Mouse (Mus musculus) erythroblast, embryonic 14.5 days (primary cell): ENCODE measurements around the gene Rnf150. TPM values are rescaled to one million over a fixed set of nuclear protein-coding genes. Genes with fewer than 3 reads are reported as not detected.

ENCODE experiments used
- H3K27me3 ChIP-seq: 2 replicates; pipeline ENCODE4 v1.6.1; 2012; ENCODE audit warnings: inconsistent platforms; ENCODE audit not compliant: control insufficient read depth
- H3K36me3 ChIP-seq: 2 replicates; pipeline ENCODE4 v1.6.1; 2012; ENCODE audit warnings: mild to moderate bottlenecking, inconsistent platforms; ENCODE audit not compliant: control insufficient read depth
- H3K4me1 ChIP-seq: 2 replicates; pipeline ENCODE4 v1.6.1; 2012; ENCODE audit warnings: inconsistent platforms; ENCODE audit not compliant: control insufficient read depth
- H3K4me3 ChIP-seq: replicated peaks from 2 replicates; pipeline ENCODE3; 2012; ENCODE audit warnings: moderate library complexity, mild to moderate bottlenecking, inconsistent platforms
- H3K9me3 ChIP-seq: 2 replicates; pipeline ENCODE4 v1.6.1; 2012; ENCODE audit warnings: low read length, inconsistent platforms, mixed read lengths; ENCODE audit not compliant: control insufficient read depth
- GATA1 ChIP-seq: IDR thresholded peaks from 2 replicates; pipeline ENCODE4 v1.6.1; 2012; ENCODE audit warnings: low read length, inconsistent platforms, mixed read lengths
- TAL1 ChIP-seq: IDR thresholded peaks from 3 replicates; pipeline ENCODE4 v1.6.1; 2012; ENCODE audit warnings: low read length, inconsistent platforms, mixed read lengths
- polyA plus RNA-seq: library from polyadenylated mRNA; stranded (reverse); fragments of >175 nt; gene quantifications from 2 replicates; pipeline ENCODE4 v1.2.3, GENCODE M21; 2012

Rnf150 gene
- polyA plus RNA-seq, 1 experiment: not detected

DNA sequence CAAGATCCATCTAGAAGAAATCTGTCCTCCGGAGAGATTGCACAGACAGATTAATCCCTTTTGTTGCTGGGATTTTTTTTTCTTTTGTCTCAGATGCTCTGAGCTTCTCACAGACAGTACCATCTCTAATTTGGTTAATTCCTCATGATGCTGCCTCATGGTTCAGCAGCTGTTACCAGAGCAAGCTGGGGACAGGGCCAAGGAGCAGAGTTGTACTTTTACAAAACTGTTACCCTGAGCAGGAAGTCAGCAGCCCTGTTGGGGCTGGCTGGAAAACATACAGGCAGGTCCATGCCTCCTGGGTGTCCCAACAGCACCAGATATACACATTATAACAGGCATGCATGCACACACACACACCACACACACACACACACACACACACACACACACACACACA, 186.5 kb downstream of the Rnf150 start:
- H3K27me3 ChIP-seq: no peaks in the 10 kb centered on the region
- H3K4me3 ChIP-seq: no peak overlapping the region
- H3K4me1 ChIP-seq: no peaks in the 10 kb centered on the region
- no peaks in the 10 kb centered on the region for H3K9me3 ChIP-seq
- H3K36me3 ChIP-seq: no peaks in the 10 kb centered on the region
- TF ChIP-seq GATA1 (no peak), TAL1 (no peak)

DNA sequence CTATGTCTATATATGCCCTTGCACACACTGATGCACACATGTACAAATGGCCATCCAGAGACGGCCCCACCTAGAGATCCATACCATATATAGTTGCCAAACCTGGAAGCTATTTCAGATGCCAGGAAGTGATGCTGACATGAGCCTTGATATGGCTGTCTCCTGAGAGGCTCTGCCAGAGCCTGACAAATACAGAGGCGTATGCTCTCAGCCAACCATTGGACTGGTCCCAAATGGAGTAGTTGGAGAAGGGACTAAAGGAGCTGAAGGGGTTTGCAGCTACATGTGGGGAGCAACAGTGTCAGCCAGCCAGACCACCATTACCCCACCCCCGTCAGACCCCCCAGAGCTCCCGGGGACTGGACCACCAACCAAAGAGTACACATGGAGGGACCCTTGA, 189.7 kb downstream of the Rnf150 start:
- H3K9me3 ChIP-seq: no peaks in the 10 kb centered on the region
- no peaks in the 10 kb centered on the region for H3K4me1 ChIP-seq
- H3K36me3 ChIP-seq: no peaks in the 10 kb centered on the region
- no peak overlapping the region for H3K4me3 ChIP-seq
- no peak for TF ChIP-seq TAL1
- H3K27me3 ChIP-seq: no peaks in the 10 kb centered on the region

DNA sequence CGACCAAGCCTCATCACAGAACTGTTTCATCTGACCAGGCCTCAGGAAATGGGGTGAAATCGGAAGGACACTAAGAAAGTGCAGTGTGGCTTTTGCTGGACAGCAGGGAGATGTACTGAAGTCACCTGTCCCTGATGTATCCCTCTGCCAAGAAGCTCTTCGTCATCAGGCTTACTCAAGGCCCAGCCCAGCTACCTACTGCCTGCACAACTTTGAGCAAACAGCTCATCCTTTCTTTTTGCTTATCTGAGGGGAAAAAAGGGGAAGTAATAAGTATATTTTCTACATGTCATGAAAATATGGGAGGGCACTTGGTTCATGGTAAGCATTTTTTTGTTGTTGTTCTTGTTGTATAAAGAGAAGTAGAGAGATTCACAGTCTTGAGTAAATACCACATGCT, 191.6 kb downstream of the Rnf150 start:
- no peaks in the 10 kb centered on the region for H3K4me1 ChIP-seq
- TF ChIP-seq GATA1: no peak
- no peak for TF ChIP-seq TAL1
- H3K9me3 ChIP-seq: no peaks in the 10 kb centered on the region
- no peak overlapping the region for H3K4me3 ChIP-seq
- no peaks in the 10 kb centered on the region for H3K27me3 ChIP-seq
- no peaks in the 10 kb centered on the region for H3K36me3 ChIP-seq

DNA sequence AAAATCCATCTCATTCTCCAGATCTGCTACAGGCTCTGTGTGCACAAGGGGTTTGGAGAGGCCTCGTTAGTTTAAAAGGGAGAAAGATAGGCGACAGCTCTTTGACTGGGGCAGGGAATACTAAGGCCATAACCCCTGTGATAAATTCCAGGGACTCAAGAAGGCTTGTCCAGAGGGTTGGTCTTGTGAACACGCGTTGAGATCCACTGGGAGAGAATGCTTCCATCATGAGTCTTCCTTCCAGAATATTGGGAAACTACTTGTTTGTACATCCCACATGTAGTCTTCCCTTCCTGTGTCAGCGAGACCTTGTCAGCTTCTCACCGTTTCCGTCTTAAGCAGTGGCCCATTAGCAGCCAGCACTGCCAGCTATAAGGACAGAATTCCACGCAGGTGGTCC, 195.8 kb downstream of the Rnf150 start:
- no peaks in the 10 kb centered on the region for H3K9me3 ChIP-seq
- no peak overlapping the region for H3K4me3 ChIP-seq
- H3K27me3 ChIP-seq: no peaks in the 10 kb centered on the region
- TF ChIP-seq GATA1 (no peak), TAL1 (no peak)
- H3K36me3 ChIP-seq: no peaks in the 10 kb centered on the region
- no peaks in the 10 kb centered on the region for H3K4me1 ChIP-seq

DNA sequence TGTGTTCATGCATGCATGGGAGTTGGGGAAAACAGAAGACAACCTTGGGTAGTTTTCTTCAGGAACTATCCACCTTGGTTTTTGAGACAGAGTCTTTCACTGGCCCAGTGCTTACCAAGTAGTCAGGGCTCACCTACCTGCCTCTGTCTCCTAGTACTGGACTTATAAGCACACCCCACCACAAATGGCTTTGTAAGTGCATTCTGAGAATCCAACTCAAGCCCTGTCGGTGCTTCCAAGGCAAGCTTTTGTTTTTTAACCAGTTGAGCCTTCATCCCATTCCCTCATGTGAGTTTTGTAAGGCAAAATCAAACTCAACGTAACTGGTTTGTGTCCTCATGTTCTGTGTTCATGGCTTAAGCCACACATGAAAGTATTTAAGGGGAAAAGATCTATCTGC, 196.9 kb downstream of the Rnf150 start:
- H3K36me3 ChIP-seq: no peaks in the 10 kb centered on the region
- H3K27me3 ChIP-seq: no peaks in the 10 kb centered on the region
- H3K4me1 ChIP-seq: no peaks in the 10 kb centered on the region
- TF ChIP-seq GATA1: no peak
- no peak for TF ChIP-seq TAL1
- H3K9me3 ChIP-seq: no peaks in the 10 kb centered on the region
- no peak overlapping the region for H3K4me3 ChIP-seq

DNA sequence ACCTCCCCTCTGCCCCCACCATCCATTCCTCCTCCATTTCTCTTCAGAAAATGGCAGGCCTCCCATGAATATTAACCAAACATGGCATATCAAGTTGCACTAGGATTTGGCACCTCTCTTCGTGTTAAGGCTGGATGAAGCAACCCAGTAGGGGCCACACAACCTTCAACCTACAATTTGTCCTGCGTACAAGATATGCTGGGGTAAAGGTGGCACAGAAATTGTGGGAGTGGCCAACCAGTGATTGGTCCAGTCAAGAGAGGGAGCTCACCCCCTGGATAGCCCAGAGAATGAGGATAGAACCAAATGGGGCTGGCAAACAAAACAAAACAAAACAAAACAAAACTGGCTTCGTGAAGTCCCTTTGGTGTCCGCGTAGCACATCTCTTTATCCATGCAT, 198.1 kb downstream of the Rnf150 start:
- no peaks in the 10 kb centered on the region for H3K9me3 ChIP-seq
- TF ChIP-seq TAL1: no peak
- TF ChIP-seq GATA1: no peak
- no peaks in the 10 kb centered on the region for H3K4me1 ChIP-seq
- H3K4me3 ChIP-seq: no peak overlapping the region
- no peaks in the 10 kb centered on the region for H3K36me3 ChIP-seq
- H3K27me3 ChIP-seq: no peaks in the 10 kb centered on the region

DNA sequence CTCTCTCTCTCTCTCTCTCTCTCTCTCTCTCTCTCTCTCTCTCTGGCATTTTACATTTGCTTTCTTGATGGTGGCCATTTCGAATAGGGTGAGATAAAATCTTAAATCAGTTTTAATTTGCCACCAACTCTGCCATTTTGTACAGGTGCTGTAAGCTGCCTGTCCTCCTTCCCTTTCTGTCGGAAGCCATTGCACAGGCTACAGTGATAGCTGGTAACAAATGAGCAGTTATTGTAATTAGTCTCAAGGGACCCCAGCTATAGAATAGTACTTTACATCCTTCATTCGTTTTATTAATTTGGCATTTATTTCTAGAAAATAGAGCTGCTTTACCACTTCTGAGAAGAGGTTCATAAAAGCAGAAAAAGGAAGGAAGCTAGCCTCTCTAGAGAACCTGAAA, 198.7 kb downstream of the Rnf150 start:
- no peak for TF ChIP-seq GATA1
- TF ChIP-seq TAL1: no peak
- no peaks in the 10 kb centered on the region for H3K36me3 ChIP-seq
- H3K27me3 ChIP-seq: no peaks in the 10 kb centered on the region
- no peaks in the 10 kb centered on the region for H3K4me1 ChIP-seq
- no peak overlapping the region for H3K4me3 ChIP-seq
- no peaks in the 10 kb centered on the region for H3K9me3 ChIP-seq

DNA sequence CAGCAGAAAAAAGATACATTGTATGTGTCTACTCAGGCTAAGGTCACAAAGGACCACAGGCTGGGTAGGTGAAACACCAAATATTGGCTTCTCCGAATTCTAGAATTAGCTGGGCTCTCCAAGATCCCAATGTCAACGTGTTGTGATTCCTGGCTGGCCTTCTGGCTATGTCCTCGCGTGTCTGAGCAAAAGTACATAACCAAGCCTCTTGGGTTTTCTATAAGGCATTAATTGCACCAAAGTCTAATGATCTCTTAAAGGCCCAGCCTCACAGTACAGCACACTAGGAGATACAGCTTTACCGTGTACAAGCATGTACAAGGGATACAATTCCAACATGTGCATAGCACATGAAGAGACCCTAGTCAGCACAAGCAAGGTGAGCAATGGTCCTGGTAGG, 199.1 kb downstream of the Rnf150 start:
- Histone ChIP-seq H3K36me3 (no peaks in the 10 kb centered on the region), H3K27me3 (no peaks in the 10 kb centered on the region), H3K9me3 (no peaks in the 10 kb centered on the region), H3K4me3 (no peak overlapping the region), H3K4me1 (no peaks in the 10 kb centered on the region)
- TF ChIP-seq TAL1 (no peak), GATA1 (no peak)

DNA sequence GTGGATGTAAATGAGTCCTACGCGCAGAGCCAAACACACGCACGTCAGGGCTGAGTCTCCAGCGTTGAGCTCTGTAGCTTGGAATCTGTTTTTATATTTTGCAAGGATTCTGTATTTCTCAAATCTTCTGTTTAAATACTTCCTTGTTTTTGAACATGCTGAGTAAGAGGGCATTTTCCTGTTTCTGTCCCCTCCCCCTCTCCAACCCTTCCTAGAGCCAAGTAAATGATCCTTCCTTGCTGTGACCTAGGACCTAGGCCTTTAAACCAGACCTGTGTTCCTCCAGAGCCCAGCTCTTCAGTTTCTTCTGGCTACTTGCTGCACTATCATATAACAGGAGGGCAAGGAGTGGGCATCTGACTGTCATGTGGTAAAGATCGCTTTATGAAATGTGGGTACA, 200.9 kb downstream of the Rnf150 start:
- no peaks in the 10 kb centered on the region for H3K27me3 ChIP-seq
- H3K36me3 ChIP-seq: no peaks in the 10 kb centered on the region
- H3K4me3 ChIP-seq: no peak overlapping the region
- no peaks in the 10 kb centered on the region for H3K9me3 ChIP-seq
- no peaks in the 10 kb centered on the region for H3K4me1 ChIP-seq
- TF ChIP-seq TAL1 (no peak), GATA1 (no peak)

DNA sequence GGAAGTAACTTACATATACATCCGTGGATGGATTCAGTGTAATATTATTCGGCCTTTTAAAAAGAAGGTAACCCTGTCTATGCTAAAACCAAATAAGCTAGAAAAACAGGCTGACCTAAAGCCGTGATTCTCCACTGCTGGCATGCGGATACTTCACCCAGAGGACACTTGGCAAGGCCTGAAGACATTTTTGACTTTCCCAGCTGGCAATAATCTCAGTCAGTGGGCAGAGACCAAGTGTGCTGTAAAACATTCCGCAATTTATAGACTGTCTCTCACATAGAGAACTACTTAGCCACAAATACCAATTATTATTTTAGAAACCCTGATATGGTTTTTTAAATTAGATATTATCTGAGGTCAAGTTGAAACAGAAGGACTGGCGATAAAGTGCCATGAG, 202.9 kb downstream of the Rnf150 start:
- no peaks in the 10 kb centered on the region for H3K4me1 ChIP-seq
- TF ChIP-seq TAL1 (no peak), GATA1 (no peak)
- no peaks in the 10 kb centered on the region for H3K9me3 ChIP-seq
- no peak overlapping the region for H3K4me3 ChIP-seq
- H3K36me3 ChIP-seq: no peaks in the 10 kb centered on the region
- H3K27me3 ChIP-seq: no peaks in the 10 kb centered on the region

DNA sequence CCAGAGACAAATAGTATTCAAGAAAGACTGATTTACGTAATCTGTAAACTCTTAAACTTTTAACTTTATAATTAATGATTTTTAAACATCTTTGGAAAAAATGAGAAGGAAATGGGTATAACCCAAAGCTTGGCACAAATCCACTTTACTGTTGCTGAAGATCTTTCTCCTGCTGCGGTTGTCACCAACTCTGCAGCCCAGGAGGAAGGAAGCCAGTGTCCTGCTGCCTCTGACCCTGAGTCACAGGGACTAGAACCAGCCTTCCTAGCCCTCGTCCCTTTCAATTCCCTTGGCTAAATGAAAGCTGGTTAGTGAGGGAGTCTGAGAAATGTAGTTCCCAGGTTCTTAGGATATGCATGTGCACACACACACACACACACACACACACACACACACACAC, 203.7 kb downstream of the Rnf150 start:
- TF ChIP-seq GATA1: no peak
- TF ChIP-seq TAL1: no peak
- Histone ChIP-seq H3K4me3 (no peak overlapping the region), H3K4me1 (no peaks in the 10 kb centered on the region), H3K27me3 (no peaks in the 10 kb centered on the region), H3K36me3 (no peaks in the 10 kb centered on the region), H3K9me3 (no peaks in the 10 kb centered on the region)
